Mouse (Mus musculus) erythroid progenitor cell, adult 5-6 weeks (primary cell): ENCODE results near the gene Tmem135. TPM values are rescaled to one million over a fixed set of nuclear protein-coding genes. Genes with fewer than 3 reads are reported as not detected.

ENCODE experiments used
- ATAC-seq: replicated peaks from 2 replicates; pipeline ENCODE4 v1.8.0; 2016; ENCODE audit warnings: moderate number of reproducible peaks, mild to moderate bottlenecking, moderate TSS enrichment, inconsistent platforms; ENCODE audit not compliant: poor library complexity, low FRiP score, severe bottlenecking
- total RNA-seq, 2 experiments: library from RNA; stranded (forward) in 1 of 2; stranded (reverse) in 1 of 2; fragments of 150-400 nt in 1 of 2; fragments of 186-747, 209-891 nt in 1 of 2; gene quantifications; 2 replicates each; pipeline versions ENCODE4 v1.2.3 to v1.2.4; 2015 to 2017; ENCODE audit warnings: low replicate concordance in 2 of 2

The Tmem135 gene
- total RNA-seq, 2 experiments from 2014 or later = 10.7 to 12.2 TPM

- no peak for ATAC-seq
Observed at GRCm38 (mm10) chr7:89216118-89216517, 187.9 kb downstream of the Tmem135 start.

- ATAC-seq = no peak
Observed at GRCm38 (mm10) chr7:89215714-89216113, 188.3 kb downstream of the Tmem135 start.

- ATAC-seq = no peak
Observed at GRCm38 (mm10) chr7:89210506-89210905, 193.5 kb downstream of the Tmem135 start.

- ATAC-seq = no peak
Observed at GRCm38 (mm10) chr7:89206165-89206564, 197.9 kb downstream of the Tmem135 start.

- no peak for ATAC-seq
Observed at GRCm38 (mm10) chr7:89205402-89205801, 198.6 kb downstream of the Tmem135 start.

- no peak for ATAC-seq
Observed at GRCm38 (mm10) chr7:89203144-89203543, 200.9 kb downstream of the Tmem135 start.

GRCm38 (mm10) chr7:89201954-89202353 is 202.1 kb downstream of the Tmem135 start:
- no peak for ATAC-seq

- ATAC-seq = no peak
Observed at GRCm38 (mm10) chr7:89198499-89198898, 205.5 kb downstream of the Tmem135 start.

- no peak for ATAC-seq
Observed at GRCm38 (mm10) chr7:89193459-89193858, 210.6 kb downstream of the Tmem135 start.

- no peak for ATAC-seq
Observed at GRCm38 (mm10) chr7:89183928-89184327, 220.1 kb downstream of the Tmem135 start.

GRCm38 (mm10) chr7:89182943-89183342 is 221.1 kb downstream of the Tmem135 start:
- no peak for ATAC-seq

- no peak for ATAC-seq
Observed at GRCm38 (mm10) chr7:89181285-89181684, 222.7 kb downstream of the Tmem135 start.

GRCm38 (mm10) chr7:89178601-89179000 is 225.4 kb downstream of the Tmem135 start:
- ATAC-seq = no peak

- ATAC-seq = no peak
Observed at GRCm38 (mm10) chr7:89177926-89178325, 226.1 kb downstream of the Tmem135 start.

GRCm38 (mm10) chr7:89174430-89174829 is 229.6 kb downstream of the Tmem135 start:
- ATAC-seq = no peak

GRCm38 (mm10) chr7:89173018-89173417 is 231.0 kb downstream of the Tmem135 start:
- ATAC-seq = no peak

- no peak for ATAC-seq
Observed at GRCm38 (mm10) chr7:89171790-89172467, 232.1 kb downstream of the Tmem135 start.

- ATAC-seq = 0 out of 2 replicates have a peak, but pooled peaks have one; percentile 46
Observed at GRCm38 (mm10) chr7:89168606-89169005, 235.4 kb downstream of the Tmem135 start.

GRCm38 (mm10) chr7:89165528-89165927 is 238.5 kb downstream of the Tmem135 start:
- ATAC-seq = no peak

GRCm38 (mm10) chr7:89161610-89162378 is 242.2 kb downstream of the Tmem135 start:
- no peak for ATAC-seq

GRCm38 (mm10) chr7:89157356-89157755 is 246.7 kb downstream of the Tmem135 start:
- no peak for ATAC-seq
